Mouse (Mus musculus) lung, embryonic 16.5 days (tissue): ENCODE measurements around the gene Frmd6. TPM values are rescaled to one million over a fixed set of nuclear protein-coding genes. Genes with fewer than 3 reads are reported as not detected.

Experiments used
- ATAC-seq: fragments of 200-750 bp; cut with Nextera tagmentation; 2 replicates; pipeline ENCODE4 v1.8.0; 2017; ENCODE audit warnings: low read depth, mild to moderate bottlenecking, moderate library complexity
- H3K27ac ChIP-seq: fragments of 300-500 bp; sonication (generic); 2 replicates; pipeline ENCODE4 v1.5.1; 2014; ENCODE audit warnings: mild to moderate bottlenecking, control low read depth, low read length
- H3K27me3 ChIP-seq: fragments of 300-500 bp; sonication (generic); 2 replicates; pipeline ENCODE4 v1.6.1; 2014; ENCODE audit warnings: low read depth, low read length, mixed read lengths; ENCODE audit not compliant: control insufficient read depth, insufficient read depth
- H3K36me3 ChIP-seq: fragments of 300-500 bp; sonication (generic); 2 replicates; pipeline ENCODE4 v1.6.1; 2014; ENCODE audit warnings: low read length; ENCODE audit not compliant: control insufficient read depth, insufficient read depth
- H3K4me1 ChIP-seq: fragments of 300-500 bp; sonication (generic); replicated peaks from 2 replicates; pipeline ENCODE4 v1.6.1; 2014; ENCODE audit warnings: low read length, mixed read lengths; ENCODE audit not compliant: control insufficient read depth, insufficient read depth
- H3K4me2 ChIP-seq: fragments of 300-500 bp; sonication (generic); 2 replicates; pipeline ENCODE4 v1.6.1; 2014; ENCODE audit warnings: low read depth, low read length, control low read depth
- H3K4me3 ChIP-seq: fragments of 300-500 bp; sonication (generic); 2 replicates; pipeline ENCODE4 v1.5.1; 2014; ENCODE audit warnings: mild to moderate bottlenecking, low read length, control low read depth
- H3K9ac ChIP-seq: fragments of 300-500 bp; sonication (generic); 2 replicates; pipeline ENCODE4 v1.6.1; 2014; ENCODE audit warnings: low read length, control low read depth
- H3K9me3 ChIP-seq: fragments of 300-500 bp; sonication (generic); 2 replicates; pipeline ENCODE4 v1.6.1; 2016; ENCODE audit warnings: low read length; ENCODE audit not compliant: control insufficient read depth
- WGBS: fragments of 180-500 bp; shearing (Covaris S2); extraction: QIAGEN DNeasy Blood & Tissue Kit; methylation state at CpG from one replicate; pipeline ENCODE4 v1.1.7; 2014; 5-methylcytosine and 5-hydroxymethylcytosine counted together
- polyA plus RNA-seq: library from polyadenylated mRNA; unstranded; fragments of >200 nt; fragmentation: Nextera tagmentation; extraction: Ambion mirVana; gene quantifications from 2 replicates; pipeline ENCODE4 v1.2.1, GENCODE M21; 2015

Frmd6 gene
- polyA plus RNA-seq, 1 experiment from 2014 or later = 38.9 TPM

- Histone ChIP-seq H3K27ac (no peak overlapping the region), H3K36me3 (0 out of 2 replicates have a peak, but pooled peaks cover 2% of the 10 kb centered on the region), H3K27me3 (no peaks in the 10 kb centered on the region), H3K4me3 (no peak overlapping the region), H3K9ac (no peak overlapping the region), H3K4me2 (no peak overlapping the region), H3K4me1 (peaks cover 3% of the 10 kb centered on the region), H3K9me3 (no peaks in the 10 kb centered on the region)
- 94% methylated on average over 4 of the region's 4 CpGs for WGBS
- no peak for ATAC-seq
These were observed 31.5 kb downstream of the Frmd6 start for GRCm38 (mm10) chr12:70856776-70857175.

DNA sequence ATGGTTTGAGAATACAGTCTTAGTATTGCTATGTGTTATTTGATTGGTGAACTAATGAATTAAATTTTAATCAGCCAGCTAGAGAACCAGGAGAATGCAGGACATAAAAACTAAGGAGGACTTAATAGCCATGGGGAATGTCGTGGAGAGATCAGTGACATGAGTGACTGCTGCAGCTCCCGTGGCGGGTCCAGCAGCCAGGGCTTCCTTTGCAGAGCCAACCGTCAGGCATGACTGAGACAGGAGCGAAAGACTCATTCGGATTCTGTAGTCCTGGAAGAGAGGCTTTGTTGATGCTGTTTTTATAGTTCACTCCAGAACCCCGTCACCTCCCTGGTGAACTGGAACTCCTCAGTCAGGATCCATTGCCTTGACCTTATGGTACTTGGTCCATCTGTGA, 38.0 kb downstream of the Frmd6 start:
- no peak for ATAC-seq
- Histone ChIP-seq H3K9ac (no peak overlapping the region), H3K4me3 (no peak overlapping the region), H3K9me3 (no peaks in the 10 kb centered on the region), H3K4me1 (peaks cover 9% of the 10 kb centered on the region), H3K27me3 (no peaks in the 10 kb centered on the region), H3K36me3 (peaks cover 11% of the 10 kb centered on the region; the same call in 1 of the 2 replicates), H3K27ac (no peak overlapping the region), H3K4me2 (no peak overlapping the region)
- WGBS = 67% methylated on average over 7 of the region's 7 CpGs

GRCm38 (mm10) chr12:70867780-70868179, 42.5 kb downstream of the Frmd6 start:
- H3K4me2 ChIP-seq = no peak overlapping the region
- H3K9ac ChIP-seq = no peak overlapping the region
- WGBS = 32% methylated on average over 3 of the region's 3 CpGs
- no peaks in the 10 kb centered on the region for H3K27me3 ChIP-seq
- ATAC-seq = peak; percentile 8; the same call in 1 of the 2 replicates
- H3K4me1 ChIP-seq = peaks cover 14% of the 10 kb centered on the region
- H3K36me3 ChIP-seq = peaks cover 11% of the 10 kb centered on the region; the same call in 1 of the 2 replicates
- H3K27ac ChIP-seq = peak overlapping the region; percentile 72
- H3K4me3 ChIP-seq = no peak overlapping the region
- no peaks in the 10 kb centered on the region for H3K9me3 ChIP-seq

DNA sequence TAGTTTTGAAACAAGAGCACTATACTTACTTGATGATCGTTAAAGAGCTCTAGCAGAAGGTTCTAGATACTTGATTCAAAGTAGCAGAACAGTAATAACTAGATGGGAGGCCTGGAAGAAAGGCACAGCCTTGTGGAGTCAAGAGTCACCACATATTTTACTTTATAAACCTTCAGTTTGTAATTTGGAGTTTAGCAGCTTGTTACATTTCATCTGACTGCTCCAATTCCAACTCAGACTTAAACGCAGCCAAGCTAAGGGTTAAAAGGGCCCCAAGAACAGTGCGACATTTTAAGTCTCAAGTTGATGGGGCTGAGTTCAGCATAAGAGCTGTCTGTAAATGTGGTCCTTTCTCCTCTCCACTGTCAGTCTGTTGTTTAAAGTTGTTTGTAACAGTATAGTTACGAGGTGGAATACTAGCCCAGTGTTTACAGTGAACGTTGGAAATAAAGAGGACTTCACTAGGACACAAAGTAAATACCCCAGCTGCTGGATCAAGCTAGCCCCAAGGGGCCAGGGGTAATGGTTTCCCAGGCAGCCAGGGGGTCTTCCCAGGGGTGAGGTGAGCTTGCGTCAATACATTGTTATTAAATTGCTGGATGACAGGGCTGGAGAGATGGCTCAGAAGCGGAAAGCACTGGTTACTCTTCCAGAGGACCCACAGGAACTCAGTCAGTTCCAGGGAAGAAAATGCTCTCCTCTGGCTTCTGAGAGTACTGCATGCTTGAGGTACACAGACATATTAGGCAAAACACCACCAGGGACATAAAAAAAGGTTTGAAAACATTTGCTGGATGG, 43.1 kb downstream of the Frmd6 start:
- no peak overlapping the region for H3K9ac ChIP-seq
- no peak overlapping the region for H3K4me2 ChIP-seq
- H3K27ac ChIP-seq = peak overlapping the region; percentile 72
- peak; percentile 83 for ATAC-seq
- H3K27me3 ChIP-seq = no peaks in the 10 kb centered on the region
- 27% methylated on average over 7 of the region's 7 CpGs for WGBS
- H3K4me3 ChIP-seq = no peak overlapping the region
- peaks cover 11% of the 10 kb centered on the region; the same call in 1 of the 2 replicates for H3K36me3 ChIP-seq
- peaks cover 15% of the 10 kb centered on the region for H3K4me1 ChIP-seq
- H3K9me3 ChIP-seq = no peaks in the 10 kb centered on the region

- Histone ChIP-seq H3K4me3 (no peak overlapping the region), H3K36me3 (peaks cover 8% of the 10 kb centered on the region; the same call in 1 of the 2 replicates), H3K4me2 (no peak overlapping the region), H3K4me1 (peaks cover 17% of the 10 kb centered on the region), H3K27ac (peak overlapping the region; percentile 72), H3K9ac (no peak overlapping the region), H3K27me3 (no peaks in the 10 kb centered on the region), H3K9me3 (no peaks in the 10 kb centered on the region)
- 67% methylated on average over 9 of the region's 9 CpGs for WGBS
- no peak for ATAC-seq
These were observed 43.6 kb downstream of the Frmd6 start for GRCm38 (mm10) chr12:70868988-70869291.

DNA sequence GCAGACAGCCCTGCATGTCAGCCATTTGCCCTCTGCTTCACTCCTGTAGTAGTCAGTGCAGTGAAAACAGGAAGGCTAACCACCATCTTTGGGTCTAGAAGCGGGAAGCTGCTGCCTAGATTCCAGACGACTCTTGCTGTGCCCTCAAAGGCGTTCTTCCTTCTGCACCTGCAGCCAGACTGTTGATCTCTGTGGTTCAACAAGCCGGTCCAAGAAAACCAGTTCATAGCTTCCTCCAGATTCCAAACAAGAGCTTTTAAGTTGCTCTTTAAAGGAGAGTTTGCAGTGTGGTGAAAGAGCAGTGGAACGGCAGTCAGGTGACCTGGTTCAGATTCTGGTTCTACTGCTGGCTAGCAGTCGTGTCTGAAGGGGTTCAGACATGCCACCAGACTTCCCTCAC, 48.2 kb downstream of the Frmd6 start:
- peak overlapping the region; percentile 63 for H3K27ac ChIP-seq
- ATAC-seq = no peak
- no peak overlapping the region for H3K4me3 ChIP-seq
- WGBS = 48% methylated on average over 6 of the region's 6 CpGs
- peaks cover 6% of the 10 kb centered on the region for H3K36me3 ChIP-seq
- no peak overlapping the region for H3K4me2 ChIP-seq
- H3K27me3 ChIP-seq = no peaks in the 10 kb centered on the region
- H3K9me3 ChIP-seq = no peaks in the 10 kb centered on the region
- peaks cover 11% of the 10 kb centered on the region for H3K4me1 ChIP-seq
- no peak overlapping the region for H3K9ac ChIP-seq

DNA sequence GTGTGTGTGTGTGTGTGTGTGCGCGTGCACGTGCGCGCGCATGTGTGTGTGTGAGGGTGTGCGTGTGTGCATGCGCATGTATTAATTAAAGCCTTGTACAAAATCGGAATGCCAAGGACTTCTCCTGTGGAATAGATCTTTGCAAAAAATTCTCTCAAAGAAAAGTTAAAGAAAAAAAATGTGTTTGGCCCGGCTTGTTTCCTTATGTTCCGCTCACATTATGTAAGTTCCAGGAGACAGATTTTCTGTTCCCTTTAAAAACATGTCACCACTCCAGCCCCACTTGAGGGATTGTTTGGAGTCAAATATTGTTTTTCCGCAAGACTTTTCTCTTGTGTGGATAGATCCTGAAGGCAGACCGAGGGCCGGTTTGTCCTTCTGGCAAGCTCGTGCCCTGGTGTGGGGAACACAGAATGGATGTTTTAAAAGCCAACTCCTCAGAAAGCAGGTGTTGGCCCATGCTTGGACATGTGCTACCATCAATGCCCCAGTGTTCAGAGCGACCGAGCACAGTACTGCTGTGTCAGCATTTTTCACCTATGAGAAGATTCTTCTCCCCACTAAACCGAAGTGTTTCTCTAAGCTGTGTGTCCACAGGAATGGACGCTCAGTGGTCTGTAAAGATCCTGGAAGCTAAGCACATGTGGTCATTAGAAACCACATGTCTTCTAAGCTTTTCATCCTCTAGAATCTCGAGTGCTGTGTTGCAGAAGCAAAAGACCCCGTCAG, 51.1 kb downstream of the Frmd6 start:
- Histone ChIP-seq H3K4me3 (no peak overlapping the region), H3K9me3 (no peaks in the 10 kb centered on the region), H3K27me3 (no peaks in the 10 kb centered on the region), H3K4me2 (no peak overlapping the region), H3K27ac (no peak overlapping the region), H3K4me1 (peaks cover 11% of the 10 kb centered on the region), H3K9ac (no peak overlapping the region), H3K36me3 (peaks cover 15% of the 10 kb centered on the region)
- ATAC-seq = no peak
- 80% methylated on average over 21 of the region's 21 CpGs for WGBS

DNA sequence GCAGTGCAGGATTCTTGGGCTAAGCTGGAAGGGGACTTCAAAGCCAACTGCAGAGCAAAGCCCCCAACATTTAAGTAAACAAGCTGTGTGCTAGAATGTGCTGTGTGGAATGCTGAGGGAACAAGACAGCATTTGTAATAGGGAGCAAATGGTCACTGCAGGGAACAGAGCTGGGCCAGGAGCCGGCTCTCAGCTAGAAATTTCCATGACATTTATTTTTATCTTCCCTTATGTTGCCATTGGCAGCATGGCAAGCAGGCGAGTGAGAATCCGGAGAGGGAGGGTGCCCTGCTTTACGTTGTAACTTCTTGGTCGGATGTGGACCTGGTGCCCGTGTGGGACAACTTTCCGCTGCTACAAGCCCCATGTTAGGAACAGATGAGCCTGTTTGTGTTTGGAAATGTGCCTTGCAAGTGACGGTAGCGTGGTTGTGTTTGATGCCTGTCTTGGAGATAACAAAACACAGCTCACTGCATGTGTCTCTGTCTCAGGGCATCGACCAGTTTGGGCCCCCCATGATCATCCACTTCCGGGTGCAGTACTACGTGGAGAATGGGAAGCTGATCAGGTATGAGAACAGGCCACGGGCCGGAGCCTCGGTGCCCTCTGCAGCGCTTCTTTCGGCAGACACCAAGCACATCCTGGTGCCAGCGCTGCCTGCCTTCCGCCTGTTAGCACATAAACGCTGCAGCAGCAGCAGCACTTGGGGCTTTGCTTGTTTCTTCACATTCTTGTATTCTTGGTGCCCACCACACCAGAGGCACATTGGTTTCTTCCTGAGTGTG, 52.8 kb downstream of the Frmd6 start:
- Histone ChIP-seq H3K4me3 (no peak overlapping the region), H3K27ac (peak overlapping the region; percentile 55; the same call in 1 of the 2 replicates)
- ATAC-seq = peak; percentile 68

More for the DNA sequence above, 52.8 kb downstream of the Frmd6 start:
- peaks cover 15% of the 10 kb centered on the region for H3K4me1 ChIP-seq
- H3K27me3 ChIP-seq = no peaks in the 10 kb centered on the region
- no peaks in the 10 kb centered on the region for H3K9me3 ChIP-seq
- H3K9ac ChIP-seq = no peak overlapping the region
- peaks cover 26% of the 10 kb centered on the region for H3K36me3 ChIP-seq
- H3K4me2 ChIP-seq = no peak overlapping the region
- WGBS = 77% methylated on average over 20 of the region's 20 CpGs
